Mouse (Mus musculus) bone marrow macrophage, adult 2 months (primary cell): ENCODE results near the gene Borcs7.
"Not testable (repeated sequence)": the region's sequence is repeated elsewhere in the genome, so short reads cannot be mapped to it uniquely, and the experiment has no call there.

ENCODE experiments used
- CTCF ChIP-seq: IDR thresholded peaks from 2 replicates; pipeline ENCODE4 v1.5.1; 2012; ENCODE audit warnings: low read depth, mild to moderate bottlenecking, low read length, moderate library complexity
- POLR2A ChIP-seq: IDR thresholded peaks from 2 replicates; pipeline ENCODE4 v1.6.1; 2012; ENCODE audit warnings: mild to moderate bottlenecking, low read depth, low read length, borderline replicate concordance

DNA sequence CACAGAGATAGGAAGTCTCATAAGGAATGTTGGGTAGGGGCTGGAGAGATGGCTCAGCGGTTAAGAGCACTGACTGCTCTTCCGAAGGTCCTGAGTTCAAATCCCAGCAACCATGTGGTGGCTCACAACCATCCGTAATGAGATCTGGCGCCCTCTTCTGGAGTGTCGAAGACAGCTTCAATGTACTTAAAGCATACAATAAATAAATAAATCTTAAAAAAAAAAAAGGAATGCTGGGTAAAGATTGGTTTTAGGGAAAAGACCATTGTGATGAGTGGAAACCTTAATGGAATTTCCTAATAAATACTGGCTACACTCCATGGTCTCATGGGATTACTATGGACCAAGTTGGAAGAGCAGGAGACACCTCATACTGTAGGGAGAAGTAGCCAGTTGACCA lies 43.0 kb downstream of the Borcs7 start:
- TF ChIP-seq POLR2A, CTCF: not testable (repeated sequence)
